Mouse (Mus musculus): Measurements from ENCODE around the gene Wwp2.

DNA sequence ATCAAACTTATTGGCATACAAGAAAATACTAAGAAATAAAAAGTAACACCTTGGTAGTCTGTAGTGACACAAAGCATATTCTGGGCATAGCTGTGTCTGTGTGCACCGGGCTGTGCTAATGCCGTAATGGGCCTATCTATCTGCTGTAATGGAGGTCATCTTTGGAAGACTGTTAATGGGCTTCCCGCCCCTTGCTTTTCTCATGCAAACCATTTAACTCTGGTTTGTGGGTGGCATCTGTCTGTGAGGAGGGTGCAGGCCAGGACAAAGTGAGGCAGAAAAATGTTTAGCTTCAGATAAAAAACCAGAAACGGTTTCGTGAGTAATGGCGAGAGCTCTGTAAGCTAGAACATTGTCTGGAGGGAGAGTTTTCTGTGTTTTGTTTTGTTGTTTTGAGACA lies 158.7 kb downstream of the Wwp2 start:
- no peak for TF ChIP-seq POLR2A (IDR thresholded peaks at IDR 0.05; ENCODE audit: borderline replicate concordance, extremely low read depth, insufficient read depth, insufficient read length, poor library complexity, severe bottlenecking)
- no peak for TF ChIP-seq CTCF (IDR thresholded peaks at IDR 0.05; ENCODE audit: borderline replicate concordance, extremely low read depth, insufficient read depth, insufficient read length)

Data from brain, embryonic 14.5 days (tissue).